Mouse (Mus musculus) hindbrain, embryonic 10.5 days (tissue): Measurements from ENCODE around the gene Yipf1. TPM values are rescaled to one million over a fixed set of nuclear protein-coding genes. Genes with fewer than 3 reads are reported as not detected.
"Not testable (repeated sequence)": the region's sequence is repeated elsewhere in the genome, so short reads cannot be mapped to it uniquely, and the experiment has no call there.

Experiments
- DNase-seq: peaks from one replicate; pipeline ENCODE4 v3.0.0-alpha.2; 2017; ENCODE audit warnings: low spot score
- H3K27ac ChIP-seq: fragments of 300-500 bp; sonication (generic); 2 replicates; pipeline ENCODE4 v1.5.1; 2016; ENCODE audit warnings: mild to moderate bottlenecking, moderate library complexity
- H3K27me3 ChIP-seq: fragments of 300-500 bp; sonication (generic); 2 replicates; pipeline ENCODE4 v1.6.1; 2016; ENCODE audit warnings: mild to moderate bottlenecking; ENCODE audit not compliant: poor library complexity, insufficient read depth, severe bottlenecking
- H3K36me3 ChIP-seq: fragments of 300-500 bp; sonication (generic); 2 replicates; pipeline ENCODE4 v1.6.1; 2016; ENCODE audit warnings: mild to moderate bottlenecking, moderate library complexity
- H3K4me1 ChIP-seq: fragments of 300-500 bp; sonication (generic); replicated peaks from 2 replicates; pipeline ENCODE4 v1.6.1; 2016; ENCODE audit warnings: mild to moderate bottlenecking
- H3K4me3 ChIP-seq: fragments of 300-500 bp; sonication (generic); 2 replicates; pipeline ENCODE4 v1.5.1; 2016; ENCODE audit warnings: mild to moderate bottlenecking, moderate library complexity
- H3K9me3 ChIP-seq: fragments of 300-500 bp; sonication (generic); 2 replicates; pipeline ENCODE4 v1.6.1; 2016; ENCODE audit warnings: mild to moderate bottlenecking, moderate library complexity
- WGBS: fragments of 180-500 bp; shearing (Covaris S2); methylation state at CpG from one replicate; pipeline ENCODE4 v1.1.7; 2016; 5-methylcytosine and 5-hydroxymethylcytosine counted together
- polyA plus RNA-seq: library from polyadenylated mRNA; unstranded; fragments of >200 nt; fragmentation: Nextera tagmentation; extraction: Ambion mirVana; gene quantifications from 2 replicates; pipeline ENCODE4 v1.2.1, GENCODE M21; 2016

Gene Yipf1
- polyA plus RNA-seq, 1 experiment from 2014 or later, result 48.2 TPM

DNA sequence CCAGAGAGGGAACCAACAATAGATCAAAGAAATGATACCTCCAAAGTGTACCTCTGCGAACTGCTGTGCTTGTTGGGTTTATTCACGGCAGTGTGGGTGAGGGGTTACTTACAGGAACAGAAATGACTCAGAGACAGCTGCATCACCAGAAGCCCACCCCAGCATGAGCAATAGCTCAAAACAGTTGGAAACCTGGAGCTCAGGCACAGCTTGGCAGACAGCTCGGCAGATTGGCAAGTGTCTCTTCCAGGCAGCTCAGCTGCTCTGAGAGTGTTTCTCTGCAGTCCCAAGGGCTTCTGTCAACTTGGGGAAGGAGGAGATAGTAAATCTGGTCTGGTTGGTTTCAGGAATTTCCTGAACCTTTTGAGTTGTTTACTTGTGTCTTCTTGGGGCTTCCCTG lies 44.3 kb downstream of the Yipf1 start:
- no peak overlapping the region for H3K27ac ChIP-seq
- H3K27me3 ChIP-seq, result no peaks in the 10 kb centered on the region
- WGBS, result 90% methylated on average over 3 of the region's 3 CpGs
- no peak overlapping the region for H3K4me3 ChIP-seq
- H3K36me3 ChIP-seq, result 0 out of 2 replicates have a peak, but pooled peaks cover 11% of the 10 kb centered on the region
- H3K4me1 ChIP-seq, result peaks cover 8% of the 10 kb centered on the region; the same call in 1 of the 2 replicates
- H3K9me3 ChIP-seq, result no peaks in the 10 kb centered on the region
- no peak for DNase-seq

DNA sequence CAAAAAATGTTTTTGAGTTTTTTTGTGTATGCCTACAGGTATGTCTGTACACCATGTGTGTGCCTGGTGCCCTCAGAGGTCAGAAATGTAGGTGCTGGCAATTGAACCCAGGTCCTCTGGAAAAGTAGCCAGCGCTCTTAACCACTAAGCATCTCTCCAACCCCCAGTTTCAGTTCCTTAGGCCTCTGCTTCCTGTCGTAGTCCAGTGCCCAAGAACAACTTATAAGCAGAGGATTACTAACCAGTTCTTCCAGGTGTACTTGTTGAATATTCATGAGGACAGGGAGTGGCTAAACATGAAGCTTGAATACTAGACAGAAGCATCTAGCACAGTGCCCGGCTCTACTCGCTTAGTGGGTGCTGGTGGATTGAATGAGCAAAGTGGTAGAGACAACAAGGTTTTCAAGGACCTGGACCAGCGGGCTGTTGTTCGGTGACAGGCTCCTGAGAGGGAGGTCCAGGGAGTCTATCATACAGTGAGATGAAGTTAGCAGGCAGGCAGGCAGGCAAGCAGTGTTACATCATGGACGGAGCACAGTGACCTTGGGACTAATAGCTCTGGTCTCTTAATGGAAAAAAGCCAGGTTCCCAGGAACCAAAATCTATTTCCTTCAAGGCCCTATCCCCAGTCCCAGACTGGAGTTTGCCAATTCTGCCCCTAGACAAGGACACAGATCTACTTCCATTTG lies 46.4 kb downstream of the Yipf1 start:
- H3K27me3 ChIP-seq, result no peaks in the 10 kb centered on the region
- no peaks in the 10 kb centered on the region for H3K9me3 ChIP-seq
- H3K36me3 ChIP-seq, result 0 out of 2 replicates have a peak, but pooled peaks cover 11% of the 10 kb centered on the region
- DNase-seq, result no peak
- no peak overlapping the region for H3K27ac ChIP-seq
- 85% methylated on average over 7 of the region's 7 CpGs for WGBS
- peaks cover 4% of the 10 kb centered on the region; the same call in 1 of the 2 replicates for H3K4me1 ChIP-seq
- H3K4me3 ChIP-seq, result no peak overlapping the region

- Histone ChIP-seq H3K9me3 (no peaks in the 10 kb centered on the region), H3K27ac (peak overlapping the region; percentile 0; the same call in 1 of the 2 replicates), H3K4me1 (peaks cover 4% of the 10 kb centered on the region; the same call in 1 of the 2 replicates), H3K27me3 (no peaks in the 10 kb centered on the region), H3K4me3 (no peak overlapping the region), H3K36me3 (0 out of 2 replicates have a peak, but pooled peaks cover 11% of the 10 kb centered on the region)
- 60% methylated on average over 4 of the region's 4 CpGs for WGBS
- DNase-seq, result no peak
Measured at GRCm38 (mm10) chr4:107362755-107363154, 48.6 kb downstream of the Yipf1 start.

DNA sequence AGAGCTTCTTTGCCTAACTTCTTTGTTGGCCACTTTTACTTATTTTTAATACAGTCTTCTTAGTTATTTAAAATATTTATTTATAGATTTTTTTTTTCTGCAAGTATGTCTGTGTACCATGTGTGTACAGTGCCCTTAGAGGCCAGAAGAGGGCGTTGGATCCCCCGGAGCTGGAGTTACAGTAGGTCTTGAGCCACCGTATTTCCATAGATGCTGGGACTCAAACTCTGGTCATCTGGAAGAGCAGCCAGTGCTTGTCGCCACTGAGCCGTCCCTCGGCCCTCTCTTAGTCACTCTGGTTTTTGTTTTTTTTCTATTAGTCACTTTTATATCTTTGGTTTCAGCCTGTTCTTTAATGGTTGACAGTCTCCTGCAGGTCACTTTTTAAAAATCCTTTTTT lies 49.4 kb downstream of the Yipf1 start:
- no peaks in the 10 kb centered on the region for H3K27me3 ChIP-seq
- H3K9me3 ChIP-seq, result no peaks in the 10 kb centered on the region
- H3K4me3 ChIP-seq, result no peak overlapping the region
- WGBS, result 85% methylated on average over 6 of the region's 6 CpGs
- H3K4me1 ChIP-seq, result peaks cover 7% of the 10 kb centered on the region
- 0 out of 2 replicates have a peak, but pooled peaks cover 7% of the 10 kb centered on the region for H3K36me3 ChIP-seq
- no peak overlapping the region for H3K27ac ChIP-seq
- no peak for DNase-seq

- H3K27ac ChIP-seq, result no peak overlapping the region
- H3K4me3 ChIP-seq, result no peak overlapping the region
- no peaks in the 10 kb centered on the region for H3K9me3 ChIP-seq
- H3K4me1 ChIP-seq, result peaks cover 13% of the 10 kb centered on the region
- no peak for DNase-seq
- H3K27me3 ChIP-seq, result no peaks in the 10 kb centered on the region
- 0 out of 2 replicates have a peak, but pooled peaks cover 5% of the 10 kb centered on the region for H3K36me3 ChIP-seq
- 87% methylated on average over 5 of the region's 5 CpGs for WGBS
Measured at GRCm38 (mm10) chr4:107364190-107364639, 50.1 kb downstream of the Yipf1 start.

GRCm38 (mm10) chr4:107366408-107366807 lies 52.2 kb downstream of the Yipf1 start:
- H3K4me3 ChIP-seq, H3K27ac ChIP-seq, H3K9me3 ChIP-seq, H3K27me3 ChIP-seq, DNase-seq: not testable (repeated sequence)
- peaks cover 18% of the 10 kb centered on the region for H3K36me3 ChIP-seq
- peaks cover 15% of the 10 kb centered on the region for H3K4me1 ChIP-seq

DNA sequence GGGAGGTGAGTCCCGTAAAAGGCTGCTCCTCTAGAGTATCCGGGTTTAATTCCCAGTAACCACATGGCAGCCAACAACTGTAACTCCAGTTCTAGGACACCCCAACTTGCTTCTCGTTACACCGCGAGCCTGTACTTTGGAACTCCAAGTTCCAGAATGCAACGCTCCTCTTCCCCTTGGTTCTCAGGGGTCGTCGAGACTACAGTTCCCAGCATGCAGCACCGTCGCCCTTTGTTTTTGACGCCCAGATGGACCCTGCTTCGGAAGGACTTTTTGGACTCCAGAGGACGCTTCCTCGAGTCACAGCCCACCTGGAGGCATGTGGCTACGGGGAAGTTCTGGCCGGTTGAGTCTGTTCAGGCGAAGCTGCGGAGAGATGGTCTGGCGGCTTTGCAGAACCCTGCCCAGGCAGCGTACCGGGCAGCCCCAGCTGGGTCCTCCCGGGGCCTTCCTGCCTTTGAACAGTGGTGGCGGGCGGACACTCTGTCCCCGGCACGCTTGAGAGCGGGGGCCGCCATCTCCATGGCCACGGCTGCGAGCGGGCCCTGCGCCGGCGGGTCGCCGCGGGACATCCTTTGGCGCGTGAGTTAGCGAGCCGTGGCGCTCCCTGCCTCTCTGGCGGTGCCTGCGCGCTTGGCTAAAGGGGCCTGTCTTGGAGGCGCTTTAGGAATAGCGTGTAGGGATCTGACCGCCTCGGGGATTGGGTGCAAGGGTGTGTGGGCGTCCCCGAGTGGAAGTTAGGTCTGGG lies 53.6 kb downstream of the Yipf1 start, which contains the start of gene Ndc1:
Gene Ndc1, plus strand, starts transcription at position 218 of the 748 bp plus-strand sequence.
- Histone ChIP-seq H3K4me3 (peak within 1 kb of the TSS; percentile 90), H3K36me3 (peaks cover 31% of the 10 kb centered on the region), H3K27ac (peak within 1 kb of the TSS; percentile 100), H3K27me3 (no peaks in the 10 kb centered on the region), H3K9me3 (no peaks in the 10 kb centered on the region), H3K4me1 (peaks cover 13% of the 10 kb centered on the region)
- under 1% methylated on average over 51 of the region's 51 CpGs for WGBS
- peak; percentile 93 for DNase-seq

GRCm38 (mm10) chr4:107372304-107372703 lies 58.1 kb downstream of the Yipf1 start:
- DNase-seq, result no peak
- H3K36me3 ChIP-seq, result peaks cover 77% of the 10 kb centered on the region
- 73% methylated on average over 2 of the region's 2 CpGs for WGBS

GRCm38 (mm10) chr4:107374677-107375076 lies 60.5 kb downstream of the Yipf1 start:
- H3K36me3 ChIP-seq, result peaks cover 94% of the 10 kb centered on the region
- 92% methylated on average over 4 of the region's 4 CpGs for whole genome bisulfite sequencing
- H3K4me1 ChIP-seq, result no peaks in the 10 kb centered on the region
- no peak overlapping the region for H3K4me3 ChIP-seq
- H3K9me3 ChIP-seq, result no peaks in the 10 kb centered on the region
- no peak for DNase-seq
- H3K27ac ChIP-seq, result no peak overlapping the region
- H3K27me3 ChIP-seq, result no peaks in the 10 kb centered on the region

More at GRCm38 (mm10) chr4:107372304-107372703, 58.1 kb downstream of the Yipf1 start:
- Histone ChIP-seq H3K9me3 (no peaks in the 10 kb centered on the region), H3K4me3 (no peak overlapping the region), H3K27ac (no peak overlapping the region), H3K27me3 (no peaks in the 10 kb centered on the region), H3K4me1 (peaks cover 11% of the 10 kb centered on the region)

GRCm38 (mm10) chr4:107378954-107379353 lies 64.8 kb downstream of the Yipf1 start:
- peaks cover 91% of the 10 kb centered on the region for H3K36me3 ChIP-seq
- 90% methylated on average over 6 of the region's 6 CpGs for WGBS
- no peaks in the 10 kb centered on the region for H3K9me3 ChIP-seq
- no peaks in the 10 kb centered on the region for H3K27me3 ChIP-seq
- no peak overlapping the region for H3K27ac ChIP-seq
- H3K4me3 ChIP-seq, result no peak overlapping the region
- H3K4me1 ChIP-seq, result no peaks in the 10 kb centered on the region
- no peak for DNase-seq

GRCm38 (mm10) chr4:107380871-107381270 lies 66.7 kb downstream of the Yipf1 start:
- Histone ChIP-seq H3K27ac (no peak overlapping the region), H3K27me3 (no peaks in the 10 kb centered on the region), H3K4me1 (no peaks in the 10 kb centered on the region), H3K4me3 (no peak overlapping the region), H3K9me3 (no peaks in the 10 kb centered on the region), H3K36me3 (peaks cover 91% of the 10 kb centered on the region)
- no peak for DNase-seq
- 84% methylated on average over 7 of the region's 7 CpGs for WGBS

DNA sequence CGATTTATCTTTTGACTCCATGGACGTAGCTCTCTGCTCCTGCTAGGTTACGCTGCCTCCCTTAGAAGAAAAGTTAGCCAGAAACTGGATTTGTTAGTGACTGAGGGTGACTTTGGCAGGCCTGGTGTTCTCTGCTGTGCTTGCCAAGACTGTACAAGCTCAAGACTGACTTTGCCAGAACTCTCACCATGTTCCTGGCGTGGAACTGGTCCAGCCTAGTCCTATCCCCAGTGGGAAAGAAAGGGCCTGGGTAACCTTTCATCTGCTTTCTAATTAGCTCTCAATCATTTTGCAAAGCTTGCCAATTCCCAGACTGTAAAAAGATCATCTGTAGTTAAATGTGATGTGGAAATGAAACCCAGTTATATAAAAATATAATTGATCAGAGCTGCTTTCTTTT lies 72.9 kb downstream of the Yipf1 start:
- Histone ChIP-seq H3K27me3 (no peaks in the 10 kb centered on the region), H3K27ac (no peak overlapping the region), H3K4me3 (no peak overlapping the region), H3K9me3 (no peaks in the 10 kb centered on the region), H3K4me1 (no peaks in the 10 kb centered on the region), H3K36me3 (peaks cover 97% of the 10 kb centered on the region)
- 97% methylated on average over 4 of the region's 4 CpGs for WGBS
- DNase-seq, result no peak

GRCm38 (mm10) chr4:107387465-107387864 lies 73.3 kb downstream of the Yipf1 start:
- H3K36me3 ChIP-seq, result peaks cover 97% of the 10 kb centered on the region
- H3K27ac ChIP-seq, result no peak overlapping the region
- 96% methylated on average over 8 of the region's 8 CpGs for WGBS
- DNase-seq, result no peak
- H3K4me1 ChIP-seq, result no peaks in the 10 kb centered on the region
- no peaks in the 10 kb centered on the region for H3K9me3 ChIP-seq
- no peaks in the 10 kb centered on the region for H3K27me3 ChIP-seq
- H3K4me3 ChIP-seq, result no peak overlapping the region
